Mouse (Mus musculus) forebrain, postnatal 0 days (tissue): Measurements from ENCODE around the gene Maml3. TPM values are rescaled to one million over a fixed set of nuclear protein-coding genes. Genes with fewer than 3 reads are reported as not detected.
A peak's percentile ranks its signal among the peaks of the same experiment; 100 is the strongest.

ENCODE experiments used
- ATAC-seq: fragments of 200-750 bp; cut with Nextera tagmentation; 2 replicates; pipeline ENCODE4 v1.8.0; 2017; ENCODE audit warnings: mild to moderate bottlenecking, moderate library complexity
- DNase-seq: peaks from one replicate; pipeline ENCODE4 v3.0.0-alpha.2; 2015
- H3K27ac ChIP-seq: fragments of 300-500 bp; sonication (generic); 2 replicates; pipeline ENCODE4 v1.5.1; 2014; ENCODE audit warnings: low read depth, mild to moderate bottlenecking, antibody characterized with exemption, low read length, moderate library complexity, mixed read lengths
- H3K27me3 ChIP-seq: fragments of 300-500 bp; sonication (generic); 2 replicates; pipeline ENCODE4 v1.6.1; 2014; ENCODE audit warnings: mild to moderate bottlenecking, low read length, mixed read lengths; ENCODE audit not compliant: insufficient read depth
- H3K36me3 ChIP-seq: fragments of 300-500 bp; sonication (generic); 2 replicates; pipeline ENCODE4 v1.6.1; 2014; ENCODE audit warnings: mild to moderate bottlenecking, moderate library complexity; ENCODE audit not compliant: insufficient read depth
- H3K4me1 ChIP-seq: fragments of 300-500 bp; sonication (generic); 2 replicates; pipeline ENCODE4 v1.6.1; 2014; ENCODE audit warnings: antibody characterized with exemption; ENCODE audit not compliant: insufficient read depth
- H3K4me2 ChIP-seq: fragments of 300-500 bp; sonication (generic); 2 replicates; pipeline ENCODE4 v1.6.1; 2014; ENCODE audit warnings: low read depth, mild to moderate bottlenecking, moderate library complexity
- H3K4me3 ChIP-seq: fragments of 300-500 bp; sonication (generic); 2 replicates; pipeline ENCODE4 v1.5.1; 2014; ENCODE audit warnings: low read depth, low read length, mixed read lengths
- H3K9ac ChIP-seq: fragments of 300-500 bp; sonication (generic); 2 replicates; pipeline ENCODE4 v1.6.1; 2014; ENCODE audit warnings: mild to moderate bottlenecking
- H3K9me3 ChIP-seq: fragments of 300-500 bp; sonication (generic); 2 replicates; pipeline ENCODE4 v1.6.1; 2016; ENCODE audit warnings: low read length
- CTCF ChIP-seq: sonication (generic); IDR thresholded peaks from 2 replicates; pipeline ENCODE4 v1.5.1; 2016; ENCODE audit warnings: antibody characterized with exemption, control low read depth, low read depth
- WGBS: fragments of 180-500 bp; shearing (Covaris S2); extraction: QIAGEN DNeasy Blood & Tissue Kit; methylation state at CpG from one replicate; pipeline ENCODE4 v1.1.7; 2014; 5-methylcytosine and 5-hydroxymethylcytosine counted together
- polyA plus RNA-seq: library from polyadenylated mRNA; unstranded; fragments of >200 nt; fragmentation: Nextera tagmentation; extraction: Ambion mirVana; gene quantifications from 2 replicates; pipeline ENCODE4 v1.2.1, GENCODE M21; 2015
- total RNA-seq: library from RNA; depleted of rRNA; stranded (reverse); fragments of >200 nt; gene quantifications from 2 replicates; pipeline ENCODE4 v1.2.3, GENCODE M21; 2014

Maml3 gene
- total and polyA plus RNA-seq, 2 experiments from 2014 or later: 3.1 to 14.9 TPM

DNA sequence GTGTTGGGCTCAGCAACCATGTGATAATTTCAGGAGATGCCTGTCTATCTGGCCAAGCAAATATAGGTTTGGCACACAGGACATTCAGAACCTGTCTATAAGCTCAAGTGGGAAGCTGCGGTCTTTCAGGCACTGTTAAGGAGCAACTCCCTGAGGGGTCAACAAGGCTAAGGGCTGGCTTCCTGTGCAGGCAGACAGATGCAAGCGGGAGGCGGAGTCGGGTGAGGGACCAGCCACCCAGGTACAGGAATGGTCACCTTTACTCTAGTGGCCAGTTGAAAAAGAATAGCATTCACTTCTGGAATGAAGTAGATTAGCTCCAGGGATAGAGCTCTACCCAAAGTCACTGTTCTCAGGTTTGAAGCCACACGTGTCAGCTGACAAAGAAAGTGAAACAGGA lies 348.6 kb downstream of the Maml3 start:
- TF ChIP-seq CTCF: no peak
- H3K4me3 ChIP-seq: no peak overlapping the region
- DNase-seq (no peak), ATAC-seq (no peak)
- no peak overlapping the region for H3K4me2 ChIP-seq
- WGBS: 87% methylated on average over 5 of the region's 5 CpGs
- H3K27ac ChIP-seq: no peak overlapping the region
- no peaks in the 10 kb centered on the region for H3K9me3 ChIP-seq
- H3K4me1 ChIP-seq: no peaks in the 10 kb centered on the region; the same call in 1 of the 2 replicates
- no peaks in the 10 kb centered on the region for H3K27me3 ChIP-seq
- no peak overlapping the region for H3K9ac ChIP-seq
- no peaks in the 10 kb centered on the region for H3K36me3 ChIP-seq

DNA sequence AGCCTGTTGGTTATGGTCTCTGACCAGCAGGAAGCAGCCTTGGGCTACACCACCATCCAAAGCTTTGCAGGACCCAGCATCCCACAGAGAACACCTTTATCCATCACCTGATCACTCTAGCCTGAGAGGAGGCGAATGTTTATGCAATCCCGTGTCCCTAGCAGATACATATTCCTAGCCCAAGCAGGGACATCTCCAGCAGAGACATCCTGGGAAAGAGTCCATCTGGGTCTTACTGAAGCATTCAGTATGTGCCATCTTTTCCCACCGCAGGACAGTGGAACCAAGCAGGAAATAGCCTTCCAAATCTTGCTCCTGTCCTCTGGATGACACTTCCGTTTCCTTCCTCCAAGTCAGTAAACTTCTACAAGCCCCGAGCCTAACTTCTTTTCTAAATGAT lies 351.6 kb downstream of the Maml3 start:
- no peak overlapping the region for H3K9ac ChIP-seq
- peaks cover 19% of the 10 kb centered on the region for H3K4me1 ChIP-seq
- ATAC-seq (no peak), DNase-seq (no peak)
- no peak overlapping the region for H3K4me2 ChIP-seq
- H3K9me3 ChIP-seq: no peaks in the 10 kb centered on the region
- WGBS: 94% methylated on average over 5 of the region's 5 CpGs
- H3K4me3 ChIP-seq: no peak overlapping the region
- H3K27ac ChIP-seq: no peak overlapping the region
- no peak for TF ChIP-seq CTCF
- no peaks in the 10 kb centered on the region for H3K27me3 ChIP-seq
- no peaks in the 10 kb centered on the region for H3K36me3 ChIP-seq

DNA sequence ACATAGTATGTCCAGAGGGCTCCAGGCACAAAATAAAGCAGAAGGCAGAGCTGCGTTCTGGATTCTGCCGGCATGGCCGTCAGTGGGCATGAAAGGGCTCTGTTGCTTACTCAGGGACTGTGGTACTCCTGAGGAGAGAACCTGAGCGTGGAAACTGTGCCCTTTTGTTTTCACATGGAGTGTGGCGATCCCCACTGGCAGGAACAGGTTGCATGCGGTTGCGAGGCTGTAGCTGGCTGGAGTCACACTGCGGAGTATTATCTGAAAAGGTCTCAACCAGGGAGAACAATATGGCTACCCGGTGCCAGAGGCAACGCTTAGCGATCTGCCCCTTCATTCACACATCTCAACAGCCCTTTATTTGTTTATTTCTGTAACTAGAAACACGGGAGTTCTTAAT lies 353.4 kb downstream of the Maml3 start:
- Histone ChIP-seq H3K27me3 (no peaks in the 10 kb centered on the region), H3K27ac (no peak overlapping the region), H3K4me2 (no peak overlapping the region), H3K36me3 (no peaks in the 10 kb centered on the region), H3K4me3 (no peak overlapping the region), H3K9me3 (no peaks in the 10 kb centered on the region), H3K9ac (no peak overlapping the region), H3K4me1 (peaks cover 19% of the 10 kb centered on the region)
- 49% methylated on average over 12 of the region's 12 CpGs for WGBS
- ATAC-seq (no peak), DNase-seq (no peak)
- no peak for TF ChIP-seq CTCF

DNA sequence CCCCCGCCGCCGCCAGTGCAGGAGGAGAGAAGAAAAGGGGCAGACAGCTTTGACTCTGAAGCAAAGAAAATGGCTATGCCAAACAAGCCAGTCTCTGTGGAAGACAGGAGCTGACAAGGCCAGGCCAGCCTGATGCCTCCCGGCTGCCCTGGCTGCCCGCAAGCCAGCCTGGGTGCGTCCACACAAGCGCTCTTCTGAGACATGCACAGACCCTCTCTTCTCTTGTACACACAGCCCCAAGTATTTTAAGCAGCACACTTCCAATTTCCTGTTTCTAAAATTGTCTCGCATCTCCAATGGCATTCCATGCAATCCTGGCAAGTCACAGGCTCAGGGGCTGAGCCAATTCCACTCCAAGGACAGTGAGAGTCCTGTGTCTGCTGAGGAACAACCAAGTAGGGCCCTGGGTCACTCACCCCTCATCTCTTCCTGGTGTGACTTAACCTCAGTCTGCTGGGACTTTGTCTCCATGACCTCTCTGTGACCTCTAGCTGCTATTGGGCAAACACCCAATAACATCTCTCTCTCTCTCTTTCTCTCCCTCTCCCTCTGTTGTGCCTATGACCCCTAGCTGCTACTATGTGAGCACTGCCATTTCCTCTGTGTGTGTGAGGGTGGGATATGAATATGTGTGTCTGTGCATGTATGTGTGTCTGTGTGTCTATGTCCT lies 354.9 kb downstream of the Maml3 start:
- Histone ChIP-seq H3K36me3 (no peaks in the 10 kb centered on the region), H3K4me2 (no peak overlapping the region), H3K4me1 (peaks cover 19% of the 10 kb centered on the region), H3K27ac (peak overlapping the region; percentile 88), H3K4me3 (no peak overlapping the region), H3K27me3 (no peaks in the 10 kb centered on the region), H3K9me3 (no peaks in the 10 kb centered on the region), H3K9ac (peak overlapping the region; percentile 25; the same call in 1 of the 2 replicates)
- TF ChIP-seq CTCF: no peak
- DNase-seq: peak; percentile 68
- 9% methylated on average over 8 of the region's 8 CpGs for WGBS
- ATAC-seq: peak; percentile 81

DNA sequence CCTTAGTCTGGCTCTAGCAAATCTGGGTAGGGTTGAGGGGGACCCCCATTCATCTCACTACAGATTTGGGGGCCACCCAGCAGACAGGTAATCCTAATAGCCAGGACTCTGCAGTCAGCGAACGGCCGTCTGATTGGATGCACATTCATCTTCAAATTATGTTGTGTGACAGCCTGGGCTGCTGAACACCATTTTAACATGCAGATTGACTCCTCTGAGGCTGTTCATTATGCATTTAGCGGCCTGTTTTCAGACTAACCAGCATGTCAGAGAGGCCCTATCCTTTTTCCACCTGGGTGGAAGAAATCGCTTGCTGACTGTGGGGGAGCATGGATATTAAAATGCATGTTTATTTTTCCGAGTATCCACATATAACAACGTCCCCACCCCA lies 355.5 kb downstream of the Maml3 start:
- no peaks in the 10 kb centered on the region for H3K36me3 ChIP-seq
- TF ChIP-seq CTCF: no peak
- peaks cover 19% of the 10 kb centered on the region for H3K4me1 ChIP-seq
- H3K9ac ChIP-seq: peak overlapping the region; percentile 25
- peak; percentile 61 for DNase-seq
- 12% methylated on average over 7 of the region's 7 CpGs for WGBS
- H3K27me3 ChIP-seq: no peaks in the 10 kb centered on the region
- no peak overlapping the region for H3K4me3 ChIP-seq
- H3K4me2 ChIP-seq: no peak overlapping the region
- no peaks in the 10 kb centered on the region for H3K9me3 ChIP-seq
- peak overlapping the region; percentile 88 for H3K27ac ChIP-seq
- peak; percentile 71 for ATAC-seq

DNA sequence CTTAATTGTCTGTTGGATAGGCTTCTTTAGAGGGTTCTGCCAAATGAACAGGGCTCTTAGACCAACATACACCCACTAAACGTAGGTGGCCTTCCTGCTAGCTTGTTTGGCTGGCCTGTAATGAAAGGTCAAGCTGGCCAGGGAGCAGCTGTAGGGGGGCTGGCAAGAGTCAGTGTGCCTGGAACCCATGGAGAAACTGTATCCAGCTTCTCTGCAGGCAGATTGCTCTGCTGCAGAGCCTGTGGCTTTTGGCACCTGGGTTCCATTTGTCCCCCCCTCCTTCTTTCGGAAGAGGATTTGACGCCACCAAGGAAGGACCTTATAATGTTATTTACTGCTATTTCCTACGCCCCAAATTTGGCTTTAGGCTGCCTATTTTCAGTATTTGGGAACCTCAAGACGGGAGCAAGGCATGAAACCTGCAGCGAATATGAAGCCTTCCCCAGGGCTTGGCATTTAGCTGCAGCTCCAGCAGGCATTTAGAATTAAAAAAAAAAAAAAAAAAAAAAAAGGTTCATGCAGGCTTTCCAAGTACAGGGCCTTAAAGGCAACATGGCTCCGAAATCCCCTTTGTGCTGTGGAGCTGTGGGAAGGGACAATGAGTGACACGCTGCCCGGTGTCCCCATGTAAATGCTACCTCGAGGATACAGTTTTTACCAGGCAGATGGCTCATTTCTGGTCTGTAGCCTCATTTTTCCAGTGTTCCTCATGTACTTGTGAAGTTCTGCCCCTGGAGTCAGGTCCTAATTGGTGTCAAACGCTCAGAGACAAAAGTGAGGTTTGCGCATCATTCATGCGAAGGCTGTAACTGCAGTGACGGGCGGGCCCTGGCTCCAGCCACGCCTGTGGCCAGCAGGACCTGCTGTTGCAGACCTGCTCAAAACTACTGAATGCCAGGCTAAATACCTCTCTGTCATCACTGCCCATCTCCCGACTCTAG lies 356.2 kb downstream of the Maml3 start:
- no peak overlapping the region for H3K4me2 ChIP-seq
- H3K27ac ChIP-seq: peak overlapping the region; percentile 88
- peak; percentile 53 for DNase-seq
- H3K9ac ChIP-seq: peak overlapping the region; percentile 25
- no peak for TF ChIP-seq CTCF
- H3K4me3 ChIP-seq: no peak overlapping the region
- no peaks in the 10 kb centered on the region for H3K36me3 ChIP-seq
- ATAC-seq: peak; percentile 16; the same call in 1 of the 2 replicates
- WGBS: 55% methylated on average over 17 of the region's 17 CpGs
- no peaks in the 10 kb centered on the region for H3K9me3 ChIP-seq
- H3K4me1 ChIP-seq: peaks cover 19% of the 10 kb centered on the region
- H3K27me3 ChIP-seq: no peaks in the 10 kb centered on the region

DNA sequence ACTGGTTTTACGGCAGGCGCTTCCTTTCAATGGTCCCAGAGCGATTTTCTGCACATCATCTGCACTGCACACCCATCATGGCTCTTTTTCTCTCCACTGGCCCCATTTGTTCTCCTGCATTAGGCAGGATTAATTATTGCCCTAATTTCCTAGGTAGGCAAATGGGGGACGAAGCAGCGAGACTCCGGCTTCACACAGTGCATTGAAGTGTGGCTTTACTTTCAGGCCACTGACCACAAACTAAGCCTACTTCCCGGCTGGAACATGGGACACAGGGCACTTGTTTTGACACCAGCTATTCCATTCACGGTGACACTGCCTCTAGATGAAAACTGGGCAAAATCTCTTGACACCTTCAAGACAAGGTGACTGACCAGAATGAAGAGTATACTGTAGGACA lies 358.1 kb downstream of the Maml3 start:
- ATAC-seq: no peak
- 43% methylated on average over 8 of the region's 8 CpGs for WGBS
- peaks cover 19% of the 10 kb centered on the region for H3K4me1 ChIP-seq

More for the DNA sequence above, 358.1 kb downstream of the Maml3 start:
- TF ChIP-seq CTCF: no peak
- DNase-seq: no peak
- no peaks in the 10 kb centered on the region for H3K36me3 ChIP-seq
- H3K27ac ChIP-seq: no peak overlapping the region
- H3K9ac ChIP-seq: no peak overlapping the region
- H3K4me3 ChIP-seq: no peak overlapping the region
- H3K9me3 ChIP-seq: no peaks in the 10 kb centered on the region
- no peak overlapping the region for H3K4me2 ChIP-seq
- H3K27me3 ChIP-seq: no peaks in the 10 kb centered on the region
